Mouse (Mus musculus): Measurements from ENCODE around the gene Duox2.

Gene Duox2

DNA sequence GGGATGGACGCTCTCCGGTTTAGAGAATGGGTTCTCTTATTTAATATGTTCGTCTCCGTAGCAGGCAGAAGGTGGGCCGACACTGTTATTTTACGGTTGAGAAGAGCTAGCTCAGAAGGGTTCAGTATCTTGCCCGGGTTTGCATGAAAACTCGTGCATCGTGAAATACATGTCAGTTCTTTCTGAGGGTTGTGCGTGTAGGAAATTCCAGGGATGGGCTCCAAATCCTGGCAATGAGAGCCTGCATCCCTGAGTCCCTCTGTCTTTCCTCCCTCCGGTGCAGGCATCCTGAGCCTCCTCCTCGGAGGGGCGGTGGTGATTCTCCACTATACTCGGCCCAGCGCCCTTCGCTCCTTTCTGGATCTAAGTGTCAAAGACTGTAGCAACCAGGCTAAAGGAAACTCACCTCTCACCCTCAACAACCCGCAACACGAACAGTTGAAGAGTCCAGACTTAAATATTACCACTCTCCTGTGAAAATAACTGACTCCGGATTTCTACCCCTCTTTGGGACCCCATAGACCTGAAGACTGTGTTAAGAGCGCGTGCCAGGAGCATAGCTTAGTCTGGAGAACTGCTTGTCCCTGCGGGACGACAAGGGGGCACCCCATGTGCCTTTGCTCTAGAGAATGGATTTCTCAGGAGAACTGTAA, 3.8 kb upstream of the Duox2 start:
- no peak for DNase-seq

- no peak for DNase-seq
These were observed 3.1 kb upstream of the Duox2 start for GRCm38 (mm10) chr2:122301081-122301920.

DNA sequence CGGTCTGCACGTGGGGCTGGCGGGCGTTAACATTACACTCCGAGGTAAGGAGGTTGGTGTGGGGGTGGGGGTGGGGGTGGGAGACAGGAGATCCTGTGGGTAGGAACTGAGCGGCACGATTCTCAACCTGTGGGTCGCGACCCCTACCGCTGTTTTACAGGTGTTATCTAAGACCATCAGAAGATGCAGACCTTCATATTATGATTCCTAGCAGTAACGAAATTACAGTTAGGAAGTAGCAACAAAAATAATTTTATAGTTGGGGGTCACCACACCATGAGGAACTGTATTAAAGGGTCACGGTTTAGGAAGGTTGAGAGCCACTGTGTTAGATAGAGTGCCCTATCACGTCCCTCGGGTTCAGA, 2.4 kb upstream of the Duox2 start:
- DNase-seq: no peak

- no peak for DNase-seq
These were observed 1.8 kb upstream of the Duox2 start for GRCm38 (mm10) chr2:122299911-122300655.

GRCm38 (mm10) chr2:122298596-122299490, 594 bp upstream of the Duox2 start, which contains the start of gene Duoxa2:
Gene Duoxa2, plus strand, starts transcription at chr2:122298900.
- peak; percentile 29 for DNase-seq

DNA sequence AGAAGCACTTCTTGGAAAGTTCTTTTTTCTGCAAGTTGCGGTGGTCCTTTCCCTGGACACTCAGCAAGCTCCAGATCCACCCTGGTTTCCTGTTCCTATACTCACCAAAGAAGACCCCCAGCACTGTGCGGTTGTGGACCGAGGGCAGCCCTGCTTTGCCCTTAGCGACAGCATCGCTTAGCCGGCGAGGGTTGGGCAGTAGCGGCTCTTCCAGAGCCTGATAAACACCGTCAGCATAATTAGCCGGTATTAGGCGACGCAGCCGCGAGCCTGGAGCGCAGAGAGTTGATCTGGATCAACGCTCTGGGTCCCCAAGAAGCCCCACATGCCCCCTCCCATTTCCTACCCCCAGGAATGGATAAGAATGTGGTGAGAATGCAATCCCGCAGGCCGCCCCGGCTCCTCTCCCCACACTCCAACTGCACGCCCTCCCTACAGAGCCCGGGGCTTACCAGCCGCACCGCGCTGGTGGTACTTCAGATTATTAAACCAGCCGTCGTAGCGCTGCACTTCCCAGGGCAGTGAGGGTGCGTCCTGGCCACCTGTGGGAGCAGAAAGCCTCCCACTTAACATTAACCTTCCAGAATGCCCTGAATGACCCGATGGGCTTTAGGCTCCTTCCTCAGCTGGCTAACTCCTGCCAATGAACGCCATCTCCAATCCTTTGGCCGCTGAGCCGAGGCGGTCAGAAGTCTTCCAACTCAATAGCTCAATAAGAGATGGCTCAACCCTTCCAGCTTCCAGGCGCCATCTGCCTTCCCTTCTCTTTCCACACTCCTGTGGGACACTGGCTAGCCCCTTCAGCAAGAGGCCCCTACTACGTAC, 766 bp downstream of the Duox2 start:
- no peak for DNase-seq

- no peak for DNase-seq
These were observed 3.3 kb downstream of the Duox2 start for GRCm38 (mm10) chr2:122294916-122295315.

DNA sequence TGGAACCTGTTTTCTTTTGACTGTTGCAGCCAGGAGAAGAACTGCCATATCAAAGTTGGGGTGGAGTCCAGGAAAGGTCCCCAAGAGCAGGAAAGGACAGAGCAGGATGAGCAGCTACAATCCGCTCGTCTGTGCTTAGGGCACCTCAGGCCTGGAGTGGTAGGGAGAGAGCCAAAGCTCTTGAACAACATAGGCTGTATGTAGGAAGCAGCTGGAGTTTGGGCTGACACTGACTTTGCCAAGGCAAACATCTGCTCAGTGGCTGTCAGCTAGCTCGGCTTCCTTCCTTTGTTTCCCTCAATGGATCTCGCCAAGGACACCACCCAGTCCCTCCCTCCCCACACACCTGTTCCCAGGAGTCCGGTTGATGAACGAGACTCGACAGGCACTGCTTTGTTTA, 12.1 kb downstream of the Duox2 start:
- no peak for DNase-seq

DNA sequence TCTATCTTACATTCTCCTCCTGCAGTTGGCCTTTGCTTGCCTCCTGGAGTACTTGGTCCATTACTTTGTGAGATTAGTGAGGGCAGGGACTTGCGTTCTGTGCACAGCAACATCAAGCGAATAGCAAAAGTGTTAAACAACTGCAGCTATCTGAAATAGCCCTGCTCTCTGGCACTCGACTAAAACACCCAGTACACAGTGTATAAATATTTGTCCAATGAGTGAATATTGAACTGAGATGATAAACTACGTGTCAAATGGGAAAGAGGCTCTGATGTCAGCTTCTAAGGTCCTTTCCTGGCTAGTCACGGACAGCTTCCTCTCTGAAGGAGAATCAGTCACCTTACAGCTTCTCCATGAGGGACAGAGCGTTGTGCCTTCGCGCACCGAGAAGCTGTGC, 14.2 kb downstream of the Duox2 start:
- DNase-seq: no peak

DNA sequence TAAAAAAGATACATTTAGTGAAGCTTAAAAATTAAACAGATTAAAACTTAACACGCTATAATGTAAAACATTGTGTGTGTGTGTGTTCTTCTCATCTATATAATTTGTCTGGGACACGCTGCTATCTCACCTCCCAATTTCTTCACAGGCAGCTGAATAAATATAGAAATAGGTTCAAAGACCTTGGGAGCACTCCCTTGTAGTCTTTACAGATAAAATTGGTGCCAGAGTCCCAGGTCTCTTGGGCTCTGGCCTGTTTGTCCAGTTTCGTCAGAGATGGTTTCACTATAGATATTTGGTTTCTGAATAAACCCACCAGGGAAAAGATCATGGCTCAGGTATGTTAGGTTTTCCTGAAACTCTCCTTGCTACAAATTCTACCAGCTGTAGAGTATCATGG, 19.5 kb downstream of the Duox2 start:
- DNase-seq: no peak

DNA sequence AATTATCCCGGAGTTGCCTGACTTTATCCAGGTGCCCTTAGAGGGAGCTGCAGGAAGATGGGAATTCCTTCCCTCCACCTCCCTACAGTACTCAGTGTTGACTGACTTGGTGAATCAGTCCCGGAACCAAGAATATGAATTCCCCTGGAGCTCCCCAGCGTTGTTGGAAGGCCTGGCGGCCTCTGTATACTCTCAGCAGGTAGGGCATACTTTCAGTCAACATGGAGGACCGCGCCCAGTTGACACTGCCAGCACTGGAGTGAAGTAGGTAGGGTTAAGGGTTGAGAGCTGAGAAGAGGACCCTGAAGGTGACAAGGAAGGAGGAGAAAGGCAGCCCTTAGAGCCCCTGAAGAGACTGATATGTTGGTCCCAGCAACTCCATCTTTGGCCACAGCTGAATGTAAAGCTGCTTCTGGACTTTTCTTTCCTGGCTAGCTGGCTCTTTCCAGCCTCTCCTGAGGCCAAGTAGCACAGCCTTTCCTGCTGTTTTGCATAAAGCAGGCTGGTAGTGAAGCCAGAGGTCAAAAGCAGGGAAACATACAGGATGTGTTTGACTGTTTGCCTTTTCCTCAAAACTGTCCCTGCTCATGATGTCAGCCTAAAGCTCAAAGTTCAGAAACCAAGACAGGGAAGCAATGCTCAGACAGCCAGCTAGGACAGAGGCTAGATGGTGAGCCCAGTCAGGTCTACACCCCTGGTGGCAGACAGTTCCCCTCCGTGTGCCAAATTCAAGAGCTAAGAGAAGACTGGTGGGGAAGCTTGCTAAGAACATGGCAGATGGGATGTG, 31.6 kb downstream of the Duox2 start:
- DNase-seq: peak; percentile 61

GRCm38 (mm10) chr2:122264690-122265089, 33.6 kb downstream of the Duox2 start:
- peak; percentile 5 for DNase-seq

DNA sequence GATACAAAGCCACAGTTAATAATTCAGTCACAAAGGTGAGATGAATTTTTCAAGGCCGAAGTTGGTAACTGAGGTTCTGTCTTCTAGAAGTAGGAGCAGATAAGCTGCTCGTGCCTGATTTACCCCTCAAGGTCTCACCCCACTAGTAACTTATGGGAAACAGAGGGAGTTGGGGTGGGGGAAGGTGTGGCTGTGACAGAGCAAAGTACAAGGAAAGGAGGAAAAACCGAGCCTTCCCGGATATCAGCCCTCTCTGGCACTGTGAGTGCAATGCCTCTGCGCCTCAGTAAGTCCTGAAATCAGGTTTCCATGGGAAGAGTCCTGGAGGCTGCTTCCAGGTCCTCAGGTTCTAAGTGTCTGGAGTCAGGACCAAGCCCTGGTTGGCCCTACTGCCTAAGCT, 37.5 kb downstream of the Duox2 start:
- DNase-seq: no peak

- DNase-seq: no peak
These were observed 42.3 kb downstream of the Duox2 start for GRCm38 (mm10) chr2:122255997-122256396.

DNA sequence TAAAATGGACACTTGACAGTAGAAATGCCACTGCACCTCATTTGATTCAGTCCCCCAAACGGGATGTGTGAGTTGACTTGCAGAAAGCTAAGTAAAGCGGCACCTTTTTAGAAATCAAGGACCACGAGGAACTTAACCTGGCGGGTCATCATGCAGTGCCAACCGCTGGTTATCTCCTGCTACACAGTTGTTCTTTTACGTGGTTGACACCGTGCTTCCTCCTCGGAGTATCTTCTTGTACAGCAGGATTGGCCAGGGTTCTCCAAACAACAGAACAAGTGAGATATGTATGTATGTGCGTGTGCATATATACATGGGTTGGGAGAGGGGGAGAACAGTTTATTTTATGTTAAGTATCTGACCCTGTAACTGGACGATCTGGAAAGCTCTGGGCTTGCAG, 50.5 kb downstream of the Duox2 start:
- no peak for DNase-seq

GRCm38 (mm10) chr2:122243671-122244131, 54.5 kb downstream of the Duox2 start:
- DNase-seq: peak; percentile 94

GRCm38 (mm10) chr2:122241935-122242334, 56.3 kb downstream of the Duox2 start:
- peak; percentile 93 for DNase-seq

DNA sequence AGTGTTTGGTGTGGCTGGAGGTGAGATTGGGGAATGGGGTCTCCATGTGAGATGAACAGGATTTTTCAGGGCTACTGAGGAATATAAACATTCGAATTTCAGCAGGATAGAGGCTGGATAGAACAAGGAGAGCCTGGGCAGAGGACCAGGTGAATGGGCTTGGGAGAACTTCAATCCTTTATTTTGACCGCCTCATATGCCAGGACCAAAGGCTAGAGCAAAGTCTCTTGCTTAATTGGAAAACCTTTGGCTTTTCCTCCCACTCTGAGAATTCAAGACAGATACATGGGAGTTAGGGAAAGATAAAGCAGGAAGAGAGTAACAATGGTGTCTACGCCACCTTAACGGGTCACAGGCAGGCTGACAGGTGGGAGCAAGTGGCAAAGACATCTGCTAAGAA, 57.0 kb downstream of the Duox2 start:
- peak; percentile 81 for DNase-seq

GRCm38 (mm10) chr2:122240735-122241134, 57.5 kb downstream of the Duox2 start:
- peak; percentile 59 for DNase-seq

DNA sequence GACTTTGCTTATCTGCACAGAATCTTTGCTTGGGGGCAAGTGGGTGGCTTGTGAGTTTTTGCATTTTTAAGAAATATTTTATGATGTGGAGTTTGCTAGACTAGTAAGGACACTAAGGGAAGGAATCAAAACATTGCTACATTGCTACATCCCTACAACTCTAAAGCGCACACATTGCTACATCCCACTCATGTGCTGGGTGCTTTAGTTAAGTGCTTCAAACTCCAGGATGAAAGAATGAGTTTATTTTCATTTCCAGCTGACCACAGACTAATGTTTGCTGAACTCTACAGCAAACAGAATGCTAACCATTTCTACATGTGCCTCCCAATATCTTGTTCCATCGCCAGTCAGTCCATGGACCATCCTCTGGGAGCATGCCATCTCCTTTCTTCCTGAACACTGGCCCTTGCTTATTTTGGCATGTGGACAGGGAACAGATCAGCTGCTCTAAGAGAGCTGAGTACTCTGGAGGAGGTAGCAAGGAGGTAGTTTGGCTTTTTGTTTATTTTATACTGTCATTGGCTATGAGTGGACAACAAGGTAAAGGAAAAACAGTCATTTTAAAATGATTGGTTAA, 60.3 kb downstream of the Duox2 start:
- DNase-seq: peak; percentile 69
